Mouse (Mus musculus) stomach, postnatal 0 days (tissue): ENCODE data around the gene Neurod1.

Source experiments
- CTCF ChIP-seq: IDR thresholded peaks from 2 replicates; pipeline ENCODE4 v1.5.1; 2016; ENCODE audit warnings: antibody characterized with exemption, low read depth, mild to moderate bottlenecking, moderate library complexity
- EP300 ChIP-seq: optimal IDR thresholded peaks from 2 replicates; pipeline ENCODE3; 2016; ENCODE audit warnings: antibody characterized with exemption

- TF ChIP-seq CTCF (no peak), EP300 (no peak)
Measured at GRCm38 (mm10) chr2:79457932-79458331, 1.4 kb upstream of the Neurod1 start.
